Mouse (Mus musculus) ES-CJ7 (cell line): ENCODE results near the gene Kmt5c.

ENCODE experiments used
- DNase-seq: peaks from one replicate; pipeline ENCODE4 v3.0.0; 2011; ENCODE audit warnings: low read depth, low spot score

Kmt5c gene

GRCm38 (mm10) chr7:4739544-4740275 lies at the start of gene Kmt5c:
Gene Kmt5c, plus strand, starts transcription at chr7:4740115.
- peak; percentile 100 for DNase-seq

- DNase-seq, result peak; percentile 83
Observed at GRCm38 (mm10) chr7:4690387-4690786, 49.5 kb upstream of the Kmt5c start, which contains the start of gene Brsk1. Gene Brsk1, plus strand, starts transcription at chr7:4690604.

- no peak for DNase-seq
Observed at GRCm38 (mm10) chr7:4690951-4691653, 48.8 kb upstream of the Kmt5c start.

GRCm38 (mm10) chr7:4693004-4693403 lies 46.9 kb upstream of the Kmt5c start:
- peak; percentile 85 for DNase-seq

GRCm38 (mm10) chr7:4702334-4702733 lies 37.6 kb upstream of the Kmt5c start:
- DNase-seq, result peak; percentile 95

GRCm38 (mm10) chr7:4703195-4703594 lies 36.7 kb upstream of the Kmt5c start:
- peak; percentile 68 for DNase-seq

- DNase-seq, result peak; percentile 75
Observed at GRCm38 (mm10) chr7:4705098-4705497, 34.8 kb upstream of the Kmt5c start.

GRCm38 (mm10) chr7:4712594-4712993 lies 27.3 kb upstream of the Kmt5c start:
- no peak for DNase-seq

GRCm38 (mm10) chr7:4716955-4717354 lies 23.0 kb upstream of the Kmt5c start:
- no peak for DNase-seq

- DNase-seq, result no peak
Observed at GRCm38 (mm10) chr7:4719276-4719675, 20.6 kb upstream of the Kmt5c start.

GRCm38 (mm10) chr7:4723508-4723907 lies 16.4 kb upstream of the Kmt5c start:
- DNase-seq, result no peak

- DNase-seq, result no peak
Observed at GRCm38 (mm10) chr7:4724359-4724758, 15.6 kb upstream of the Kmt5c start.

- DNase-seq, result no peak
Observed at GRCm38 (mm10) chr7:4725169-4725568, 14.7 kb upstream of the Kmt5c start, which contains the start of gene Tmem150b. Gene Tmem150b, minus strand, starts transcription at chr7:4725249.

- DNase-seq, result no peak
Observed at GRCm38 (mm10) chr7:4731090-4731489, 8.8 kb upstream of the Kmt5c start.

GRCm38 (mm10) chr7:4732968-4733392 lies 6.9 kb upstream of the Kmt5c start:
- no peak for DNase-seq

- no peak for DNase-seq
Observed at GRCm38 (mm10) chr7:4739041-4739543, 823 bp upstream of the Kmt5c start.

GRCm38 (mm10) chr7:4740309-4740727 lies 403 bp downstream of the Kmt5c start:
- DNase-seq, result no peak

GRCm38 (mm10) chr7:4741151-4741550 lies 1.2 kb downstream of the Kmt5c start:
- peak; percentile 90 for DNase-seq

GRCm38 (mm10) chr7:4741672-4742481 lies 2.0 kb downstream of the Kmt5c start:
- no peak for DNase-seq

GRCm38 (mm10) chr7:4742482-4742819 lies 2.5 kb downstream of the Kmt5c start:
- DNase-seq, result no peak

- DNase-seq, result no peak
Observed at GRCm38 (mm10) chr7:4743354-4743753, 3.4 kb downstream of the Kmt5c start.

- no peak for DNase-seq
Observed at GRCm38 (mm10) chr7:4744886-4745285, 5.0 kb downstream of the Kmt5c start.
